Mouse (Mus musculus) hindlimb bud, embryonic 11.5 days (tissue): Measurements from ENCODE around the gene Marveld3.

Source experiments
- DNase-seq: peaks from one replicate; pipeline ENCODE4 v3.0.0-alpha.2; 2012; ENCODE audit warnings: low read depth, low spot score; ENCODE audit errors: extremely low spot score

Marveld3 gene

DNA sequence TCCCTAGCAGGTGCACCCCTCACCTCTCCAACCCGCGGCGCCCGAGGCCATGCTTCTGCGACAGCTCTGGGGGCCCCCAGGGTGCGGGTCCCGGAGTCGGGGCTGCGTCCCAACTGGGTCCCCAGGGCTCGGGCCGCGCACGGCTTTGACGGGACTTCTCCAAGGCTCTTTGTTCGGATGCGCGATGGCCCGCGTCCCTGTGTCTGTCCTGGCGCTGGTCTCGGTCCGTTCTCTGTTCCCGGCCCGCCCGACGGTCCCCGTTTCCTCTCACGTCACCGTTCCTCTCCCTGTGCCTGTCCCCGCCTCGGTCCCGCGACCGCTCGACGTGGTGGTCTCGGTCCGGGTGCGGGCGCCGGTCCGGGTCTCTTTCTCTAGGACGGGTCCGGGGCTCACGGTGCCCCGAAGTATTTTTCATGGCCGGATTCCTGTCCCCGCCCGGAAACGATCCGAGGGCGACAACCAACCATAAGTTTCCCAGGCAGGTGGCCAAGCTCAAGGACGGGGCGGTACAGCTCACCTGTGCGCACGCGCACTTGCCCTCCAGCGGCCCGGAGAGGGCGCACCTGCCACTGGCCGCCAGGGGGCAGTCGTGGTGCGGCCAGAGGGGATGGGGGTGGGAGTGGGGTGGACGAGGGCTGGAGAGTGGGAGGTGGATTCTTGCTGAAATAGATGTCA lies at the start of gene Marveld3:
Marveld3 (minus strand) TSS at position 511 of the 675 bp plus-strand sequence.
- no peak for DNase-seq

DNA sequence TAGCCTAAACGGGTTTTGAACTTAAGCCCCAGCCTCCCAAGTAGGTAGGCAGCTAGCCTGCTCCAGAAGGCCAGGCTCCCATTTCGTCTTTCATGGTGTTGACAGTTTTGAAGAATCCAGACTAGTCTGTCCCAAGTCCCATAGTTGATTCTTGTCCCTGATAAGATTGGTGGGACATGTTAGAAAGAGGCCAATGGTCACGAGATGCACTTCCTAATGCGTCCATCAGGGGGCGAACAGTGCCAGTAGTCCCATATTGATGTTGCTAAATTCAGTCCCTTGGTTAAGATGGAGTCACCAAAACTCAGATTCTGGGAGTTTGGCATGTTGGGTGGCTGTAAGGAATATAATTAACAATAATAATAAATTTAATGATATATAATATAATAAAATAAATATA lies 48.9 kb upstream of the Marveld3 start:
- peak; percentile 18 for DNase-seq

DNA sequence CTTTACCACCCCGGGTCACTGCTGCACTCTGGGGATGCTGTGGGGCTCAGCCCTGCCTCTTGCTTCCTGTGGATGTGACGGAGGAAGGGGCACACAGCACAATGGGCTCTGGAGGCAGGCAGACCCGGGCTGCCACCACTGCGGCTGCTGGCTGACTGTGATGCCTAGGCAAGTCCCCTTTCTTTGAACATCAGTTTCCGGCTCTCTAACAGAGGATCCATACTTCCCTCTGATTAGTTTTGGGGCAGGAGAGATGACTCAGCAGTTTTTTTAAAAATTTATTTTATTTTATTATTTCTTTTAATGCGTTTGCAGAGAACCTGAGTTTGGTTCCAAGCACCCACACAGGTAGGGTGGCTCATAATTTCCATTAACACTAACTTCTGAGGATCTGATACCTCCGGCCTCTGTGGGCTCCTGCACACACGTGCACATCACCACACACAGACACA lies 47.0 kb upstream of the Marveld3 start:
- no peak for DNase-seq

DNA sequence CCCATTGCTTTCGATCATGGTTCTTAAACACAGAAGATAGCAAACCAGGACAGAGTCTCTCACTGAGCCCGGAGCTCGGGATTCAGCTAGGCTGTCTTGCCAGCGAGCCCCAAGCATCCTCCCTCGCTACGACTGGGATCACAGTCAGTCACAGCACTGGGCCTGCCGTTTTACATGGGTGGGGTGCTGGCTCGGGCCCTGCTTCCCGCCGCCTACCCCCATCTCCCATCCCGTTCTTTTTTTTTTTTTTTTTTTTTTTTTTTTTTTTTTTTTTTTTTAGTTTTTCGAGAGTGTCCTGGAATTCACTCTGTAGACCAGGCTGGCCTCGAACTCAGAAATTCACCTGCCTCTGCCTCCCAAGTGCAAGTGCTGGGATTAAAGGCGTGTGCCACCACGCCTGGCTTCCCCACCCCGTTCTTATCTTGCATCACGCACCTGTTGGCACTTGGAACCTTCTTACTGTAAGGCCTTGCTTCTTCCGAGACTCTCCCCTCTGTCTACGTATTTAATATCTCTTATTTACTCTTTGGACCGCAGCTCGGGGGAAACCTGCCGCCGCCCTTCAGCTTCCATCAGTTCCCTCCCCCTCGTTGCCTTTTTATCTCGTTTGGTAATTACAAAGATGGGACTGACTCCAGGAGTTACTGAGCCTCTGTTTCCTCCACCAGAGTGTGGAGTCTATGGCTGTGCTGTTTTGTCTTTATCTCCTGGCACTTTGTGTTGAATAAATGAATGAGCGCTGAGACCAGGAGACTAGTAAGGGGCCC lies 46.4 kb upstream of the Marveld3 start:
- DNase-seq: no peak

DNA sequence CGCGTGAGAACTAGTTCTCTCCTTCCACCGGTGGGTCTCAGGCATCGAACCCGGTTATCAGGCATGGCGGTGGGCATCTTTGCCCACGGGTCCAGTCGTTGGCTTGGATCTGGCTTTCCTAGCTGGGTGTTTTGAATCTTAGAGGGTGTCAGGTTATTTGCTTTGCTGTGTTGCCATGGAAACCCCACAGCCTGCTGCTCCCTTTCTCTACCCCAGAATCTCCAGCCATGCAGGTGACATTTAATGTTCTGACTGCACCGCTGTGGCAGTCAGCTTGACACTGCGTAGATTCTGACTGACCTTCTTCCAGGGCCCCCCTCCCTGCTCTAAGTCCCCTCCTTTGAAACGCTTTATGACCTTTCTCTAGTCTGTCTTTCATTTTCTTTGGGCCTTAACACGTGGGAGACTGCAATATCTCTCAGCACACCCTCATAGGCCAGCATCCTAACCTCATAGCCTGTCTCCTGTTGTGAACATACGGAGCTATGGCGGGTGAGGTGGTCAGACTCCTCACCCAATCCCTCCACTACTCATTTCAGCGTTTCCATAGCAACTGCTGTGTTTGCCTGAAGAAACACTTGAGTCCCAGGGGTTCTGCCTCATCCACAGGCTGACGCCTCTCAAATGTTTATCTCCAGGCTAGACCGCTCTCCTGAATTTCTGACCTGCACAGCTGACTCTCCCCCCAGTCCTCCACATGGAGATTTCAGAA lies 44.5 kb upstream of the Marveld3 start:
- DNase-seq: no peak

DNA sequence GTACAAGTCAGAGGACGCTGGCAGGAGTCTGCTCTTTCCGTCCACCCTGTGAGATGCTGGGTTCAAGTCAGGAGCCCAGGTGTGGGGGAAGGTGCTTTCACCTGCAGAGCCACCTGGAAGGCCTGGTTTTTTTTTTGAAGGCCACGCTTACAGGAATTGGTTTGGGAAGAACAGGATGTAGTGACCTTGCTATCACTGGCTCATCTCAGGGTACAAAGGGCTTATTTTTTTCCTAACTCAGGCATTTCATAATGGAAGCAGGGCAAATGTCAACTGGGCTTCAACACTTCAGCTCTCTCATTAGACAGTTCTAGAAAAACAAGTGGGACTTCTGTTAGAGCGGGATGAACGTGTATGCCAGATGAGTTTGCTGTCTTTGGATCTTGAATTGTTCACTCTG lies 42.3 kb upstream of the Marveld3 start:
- DNase-seq: no peak

DNA sequence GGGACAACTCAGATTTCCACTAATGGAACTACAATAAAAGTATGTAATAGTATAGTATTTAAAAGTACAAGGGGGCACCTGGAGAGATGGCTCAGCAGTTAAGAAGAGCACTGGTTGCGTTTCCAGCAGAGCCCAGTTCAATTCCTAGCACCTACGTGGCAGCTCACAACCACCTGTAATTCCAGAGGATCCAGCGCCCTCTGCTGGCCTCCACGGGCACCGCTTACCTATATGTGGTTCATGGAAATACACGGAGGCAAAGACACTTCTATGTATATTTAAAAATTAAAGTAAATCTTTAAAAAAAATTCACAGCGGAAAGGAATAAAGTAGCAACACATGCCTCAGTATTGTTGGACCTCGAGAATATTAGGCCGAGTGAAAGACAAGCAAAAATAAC lies 41.0 kb upstream of the Marveld3 start:
- DNase-seq: no peak

DNA sequence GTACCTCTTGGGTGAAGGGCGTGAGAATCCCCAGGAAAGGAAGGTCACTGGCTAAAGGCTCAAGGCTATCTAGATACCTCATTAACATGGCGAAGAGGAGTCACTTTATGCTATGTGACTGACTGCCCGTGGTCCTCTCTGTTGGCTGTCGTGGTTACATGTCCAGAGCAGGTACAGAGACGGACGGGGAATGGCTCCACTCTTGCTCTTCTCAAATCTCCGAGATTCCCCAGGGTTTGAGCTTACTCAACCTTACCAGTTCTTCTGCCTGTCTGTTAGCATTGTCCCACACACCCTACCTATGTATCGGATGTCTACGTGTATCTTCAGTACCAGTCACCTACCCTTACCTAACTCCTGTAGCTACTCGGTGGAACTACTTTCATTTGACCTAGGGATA lies 38.0 kb upstream of the Marveld3 start:
- no peak for DNase-seq

DNA sequence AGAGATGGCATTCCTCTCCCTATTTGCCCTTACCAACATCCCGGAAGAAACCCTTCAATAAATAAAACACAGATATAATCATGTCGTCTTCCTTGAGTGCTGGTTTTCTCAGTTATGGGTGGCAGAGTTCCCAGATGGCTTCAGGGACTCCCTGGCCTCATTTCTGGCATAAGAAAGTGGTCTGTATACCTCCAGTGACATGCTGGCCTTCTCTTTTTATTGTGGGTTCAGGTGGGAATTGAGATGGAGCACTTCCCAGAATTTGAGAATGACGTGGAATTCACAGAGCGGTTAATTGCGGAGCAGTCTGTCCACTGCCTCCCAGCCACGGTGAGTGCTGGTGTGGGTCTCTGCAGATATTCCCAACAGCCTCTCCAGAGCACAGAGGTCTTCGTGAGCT lies 36.1 kb upstream of the Marveld3 start:
- no peak for DNase-seq

DNA sequence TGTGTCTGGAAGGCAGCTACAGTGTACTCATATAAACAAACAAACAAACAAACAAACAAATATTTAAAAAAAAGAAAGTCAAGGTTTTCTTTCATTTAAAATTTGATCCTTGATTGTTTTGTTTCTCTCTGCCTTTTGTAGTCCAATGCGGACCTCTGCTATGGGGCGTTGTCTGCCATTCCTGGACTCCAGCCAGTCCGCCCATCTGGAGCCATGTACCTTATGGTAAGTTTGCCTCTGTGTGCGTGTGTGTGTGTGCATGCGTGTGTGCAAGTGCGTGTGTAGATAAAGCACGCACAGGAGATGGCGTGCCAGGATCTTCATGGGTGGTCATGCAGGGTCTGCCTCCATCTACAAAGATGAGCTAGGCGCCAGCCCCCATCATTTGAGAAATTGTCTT lies 35.4 kb upstream of the Marveld3 start:
- no peak for DNase-seq

DNA sequence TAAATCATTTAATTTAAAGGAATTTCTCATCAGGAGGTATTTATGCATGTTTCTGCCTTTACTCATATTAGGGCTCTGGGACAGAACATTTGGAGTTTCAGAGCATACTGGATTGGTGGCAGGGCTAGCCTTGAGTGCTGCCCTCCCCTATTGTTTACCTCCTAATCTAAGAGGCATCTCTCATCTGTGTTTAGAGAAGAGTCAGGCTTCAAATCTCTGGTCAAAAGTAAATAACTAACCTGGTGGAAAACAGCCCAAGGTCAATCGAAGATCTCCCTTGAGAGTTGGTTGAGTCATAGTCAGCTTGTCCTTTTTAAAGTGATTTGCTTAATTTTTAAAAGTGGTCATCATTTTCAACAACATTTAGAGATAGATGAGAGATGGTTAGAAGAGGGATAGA lies 30.9 kb upstream of the Marveld3 start:
- DNase-seq: no peak

DNA sequence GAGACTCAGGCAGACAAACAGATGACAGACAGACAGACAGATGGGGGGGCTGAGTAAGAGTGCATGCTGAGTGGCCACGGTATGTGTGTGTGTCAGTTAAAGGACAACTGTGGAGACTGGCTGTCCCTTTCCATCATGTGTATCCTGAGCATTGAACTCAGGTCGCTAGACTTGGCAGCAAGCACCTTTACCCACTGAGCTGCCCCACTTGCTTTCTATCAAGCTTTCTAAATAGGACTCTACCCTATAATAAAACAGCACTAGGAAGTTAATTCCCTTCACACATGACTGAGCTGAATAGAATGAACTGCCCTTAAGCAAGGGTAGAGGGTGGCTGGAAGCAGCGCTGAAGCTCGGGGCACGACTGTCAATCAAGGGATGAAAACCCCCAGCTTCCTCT lies 30.2 kb upstream of the Marveld3 start:
- DNase-seq: no peak

DNA sequence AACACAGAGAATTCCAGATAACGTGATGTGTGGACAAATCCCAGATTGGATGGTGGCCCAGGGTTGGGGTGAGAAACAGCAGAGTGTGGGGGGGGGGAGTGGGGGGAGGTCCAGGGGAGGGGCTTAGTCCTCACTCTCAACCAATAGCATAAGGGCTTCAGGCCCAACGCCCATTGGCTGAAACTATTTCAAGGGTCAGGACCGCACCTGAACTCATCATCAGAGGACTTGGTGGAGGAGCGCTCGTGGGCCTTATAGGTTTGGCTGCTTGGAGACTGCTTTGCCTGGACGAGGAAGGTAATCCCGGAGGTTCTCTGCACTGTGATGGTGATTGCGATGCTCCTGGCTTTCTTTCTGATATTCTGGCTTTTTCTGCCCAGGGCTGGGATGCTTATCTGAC lies 28.2 kb upstream of the Marveld3 start, which contains the start of gene Tat:
Tat (plus strand) TSS at position 214 of the 400 bp plus-strand sequence.
- no peak for DNase-seq

DNA sequence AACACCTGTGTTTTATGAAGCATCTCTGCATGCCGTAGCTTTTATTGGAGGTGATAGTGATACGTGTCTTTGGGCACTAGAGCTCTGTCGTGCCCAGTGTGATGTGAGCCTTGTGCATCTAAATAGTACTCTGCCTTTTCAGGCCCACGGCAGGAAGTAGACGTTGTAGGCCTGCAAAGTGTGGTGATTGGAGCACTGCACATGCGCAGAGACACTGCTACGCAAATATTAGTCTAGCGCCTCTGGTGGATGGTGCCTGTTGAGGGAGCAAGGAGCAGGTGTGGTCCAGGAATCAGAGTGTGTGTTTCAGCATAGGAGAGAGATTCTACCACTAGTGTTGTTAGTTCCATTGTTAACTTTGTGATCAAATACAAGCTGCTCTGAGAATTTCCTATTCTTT lies 27.1 kb upstream of the Marveld3 start:
- DNase-seq: no peak

DNA sequence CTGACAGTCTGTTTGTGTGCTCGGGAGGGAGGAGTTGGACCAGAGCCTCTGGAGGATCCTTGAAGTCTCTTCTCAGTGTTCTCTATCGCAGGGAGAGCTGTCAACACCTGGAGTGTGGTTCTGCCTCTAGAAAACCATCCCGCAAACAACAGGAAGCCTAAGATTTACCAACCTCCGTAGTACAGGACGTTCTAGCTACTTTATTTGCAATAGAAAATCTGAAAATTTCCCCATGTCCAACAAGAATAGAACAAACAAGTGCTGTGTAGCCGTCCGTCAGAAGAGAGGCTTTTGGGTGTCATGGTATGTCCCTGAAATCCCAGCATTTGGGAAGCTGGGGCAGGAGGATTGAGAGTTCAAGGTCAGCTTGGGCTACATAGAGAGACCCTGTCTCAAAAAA lies 25.8 kb upstream of the Marveld3 start:
- DNase-seq: no peak

DNA sequence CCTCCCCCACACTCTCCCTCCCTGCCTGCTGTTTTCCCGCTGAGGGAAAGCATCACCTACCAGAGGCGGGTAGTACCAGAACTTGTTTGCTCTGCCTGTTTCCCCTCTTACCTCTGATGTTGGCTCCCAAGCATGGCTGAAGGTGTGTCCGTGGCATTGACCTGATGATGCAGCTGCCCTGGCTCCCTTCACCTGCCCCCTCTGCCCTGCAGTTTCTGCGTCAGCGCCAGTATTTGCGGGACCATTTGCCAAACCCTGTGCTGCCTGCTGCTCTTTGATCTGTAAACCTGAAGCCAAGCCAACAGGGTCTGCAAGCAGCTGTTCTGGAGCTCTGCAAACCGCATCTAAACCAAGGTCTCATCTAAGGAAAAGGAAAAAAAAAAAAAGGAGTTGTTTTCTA lies 24.4 kb upstream of the Marveld3 start:
- no peak for DNase-seq

DNA sequence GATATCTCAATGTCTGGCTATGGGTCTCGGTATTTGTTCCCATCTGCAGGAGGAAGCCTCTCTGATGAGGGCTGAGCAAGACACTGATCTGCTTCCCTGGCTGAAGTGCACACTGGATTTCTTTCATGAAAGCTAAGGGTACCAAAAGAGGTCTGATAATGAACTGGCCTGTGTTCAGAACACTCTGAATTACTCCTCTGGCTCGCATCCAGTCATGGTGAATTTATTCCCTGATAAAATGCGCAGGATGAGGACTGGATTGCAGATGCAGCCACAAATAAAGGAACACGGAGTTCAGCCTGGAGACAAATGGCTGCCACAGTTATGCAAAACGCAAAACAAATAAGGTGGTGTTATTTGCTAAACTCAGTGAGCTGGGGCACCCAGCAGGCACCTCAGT lies 21.9 kb upstream of the Marveld3 start:
- DNase-seq: no peak

DNA sequence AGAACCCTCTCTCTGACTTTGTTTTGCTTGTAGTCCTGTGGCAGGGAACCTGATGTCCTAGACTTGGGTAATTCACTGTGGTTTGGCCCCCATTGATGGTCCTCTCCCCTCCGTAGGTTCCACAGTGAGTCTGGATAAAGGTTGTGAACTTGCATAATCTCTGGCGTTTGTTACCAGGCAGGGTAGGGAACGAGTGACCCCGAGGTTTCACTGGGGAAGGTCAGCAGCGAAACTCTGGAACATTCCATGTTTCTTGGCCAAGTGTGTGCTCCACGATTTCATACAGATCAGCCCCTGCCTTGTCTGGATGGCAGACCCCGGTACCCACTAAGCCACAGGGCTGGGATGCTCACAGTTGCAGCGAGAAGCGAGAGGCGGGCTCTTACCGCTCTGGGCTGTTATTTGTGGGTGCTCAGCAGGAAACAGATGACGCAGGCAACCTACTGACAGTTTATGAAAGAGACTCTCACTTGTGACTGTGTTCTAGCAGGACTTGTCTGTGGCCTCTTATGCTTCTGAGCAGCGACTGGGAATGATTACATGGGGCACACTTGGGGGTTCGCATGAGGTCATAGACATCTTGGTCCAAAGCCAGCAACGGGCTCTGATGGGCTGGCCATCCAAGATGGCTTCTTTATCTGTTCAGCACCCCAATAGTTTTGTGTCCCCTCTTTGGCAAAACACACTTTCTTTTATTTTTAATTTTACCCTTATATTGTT lies 20.5 kb upstream of the Marveld3 start:
- no peak for DNase-seq

DNA sequence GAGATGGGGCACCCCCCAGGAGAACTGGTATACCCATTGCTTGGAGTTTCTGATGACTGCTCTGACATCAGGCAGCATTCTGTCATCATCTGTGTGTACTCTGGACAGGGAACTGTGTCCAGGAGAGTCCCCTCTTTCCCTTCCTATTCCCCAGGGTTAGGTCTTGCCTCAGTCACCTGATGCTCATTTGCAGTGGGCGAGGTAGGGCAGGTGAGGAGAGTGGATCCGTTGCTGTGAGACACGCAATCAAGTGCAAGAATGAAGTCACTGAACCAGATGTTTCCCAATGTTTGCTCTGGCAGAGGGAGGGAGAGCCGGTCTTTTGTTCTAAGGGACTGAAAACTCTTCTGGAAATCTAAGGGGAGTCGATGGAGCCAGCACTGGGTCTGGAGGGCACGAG lies 17.3 kb upstream of the Marveld3 start:
- DNase-seq: no peak

DNA sequence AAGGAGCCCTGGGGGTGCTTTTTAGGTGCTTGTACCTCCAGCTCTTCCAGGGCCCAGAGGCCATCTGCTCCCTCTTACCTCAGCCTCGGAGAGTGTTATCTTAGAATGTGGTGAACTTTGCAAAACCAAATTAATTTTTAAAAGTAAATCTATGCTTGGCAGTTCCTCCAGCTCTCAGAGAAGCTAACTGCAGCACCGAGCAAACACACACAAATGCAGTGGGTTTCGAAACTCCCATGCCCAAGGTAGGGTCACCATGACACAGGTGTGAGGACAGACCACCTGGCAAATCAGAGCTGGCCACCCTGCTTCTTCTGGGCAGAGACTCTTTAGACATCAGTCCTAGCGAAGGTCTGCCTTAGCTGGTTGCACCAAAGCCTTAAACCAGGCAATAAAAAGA lies 10.9 kb upstream of the Marveld3 start:
- DNase-seq: no peak

DNA sequence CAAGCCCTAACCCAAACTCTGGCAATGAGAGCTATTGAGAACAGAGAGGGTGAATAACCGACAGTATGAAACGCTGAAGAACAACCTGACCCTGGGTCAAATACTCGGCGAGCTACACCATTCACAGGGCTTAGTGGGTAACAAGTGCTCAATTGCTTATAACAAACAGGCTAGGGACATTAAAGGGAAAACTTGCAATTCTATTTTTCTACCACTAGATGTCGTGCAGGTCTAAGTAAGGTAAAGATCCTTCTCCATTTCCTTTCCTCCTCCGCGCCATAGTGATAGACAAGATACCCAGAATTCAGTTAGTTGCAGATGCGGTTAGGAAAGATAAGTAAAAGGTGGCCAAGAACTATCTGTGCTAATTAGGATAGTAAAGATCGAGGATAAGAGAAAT lies 8.3 kb upstream of the Marveld3 start:
- DNase-seq: peak; percentile 41
